Mouse (Mus musculus) midbrain, embryonic 11.5 days (tissue): ENCODE data around the gene Gpr63. TPM values are rescaled to one million over a fixed set of nuclear protein-coding genes. Genes with fewer than 3 reads are reported as not detected.
"Not testable (repeated sequence)": the region's sequence is repeated elsewhere in the genome, so short reads cannot be mapped to it uniquely, and the experiment has no call there.

Experiments
- ATAC-seq: fragments of 200-750 bp; cut with Nextera tagmentation; 2 replicates; pipeline ENCODE4 v1.8.0; 2017; ENCODE audit warnings: moderate TSS enrichment, moderate library complexity; ENCODE audit not compliant: low FRiP score
- DNase-seq: peaks from one replicate; pipeline ENCODE4 v3.0.0; 2015; ENCODE audit warnings: low spot score; ENCODE audit errors: missing footprints
- H3K27ac ChIP-seq: fragments of 300-500 bp; sonication (generic); 2 replicates; pipeline ENCODE4 v1.5.1; 2014; ENCODE audit warnings: low read depth, low read length
- H3K27me3 ChIP-seq: fragments of 300-500 bp; sonication (generic); 2 replicates; pipeline ENCODE4 v1.6.1; 2014; ENCODE audit warnings: mild to moderate bottlenecking, low read length, moderate library complexity, mixed read lengths; ENCODE audit not compliant: control insufficient read depth, insufficient read depth
- H3K36me3 ChIP-seq: fragments of 300-500 bp; sonication (generic); 2 replicates; pipeline ENCODE4 v1.6.1; 2014; ENCODE audit warnings: mild to moderate bottlenecking, low read length, moderate library complexity, mixed read lengths; ENCODE audit not compliant: control insufficient read depth, insufficient read depth
- H3K4me1 ChIP-seq: fragments of 300-500 bp; sonication (generic); 2 replicates; pipeline ENCODE4 v1.6.1; 2014; ENCODE audit warnings: low read length; ENCODE audit not compliant: control insufficient read depth, insufficient read depth
- H3K4me2 ChIP-seq: fragments of 300-500 bp; sonication (generic); 2 replicates; pipeline ENCODE4 v1.6.1; 2014; ENCODE audit warnings: mild to moderate bottlenecking, moderate library complexity
- H3K4me3 ChIP-seq: fragments of 300-500 bp; sonication (generic); 2 replicates; pipeline ENCODE4 v1.5.1; 2014; ENCODE audit warnings: low read depth, low read length
- H3K9ac ChIP-seq: fragments of 300-500 bp; sonication (generic); 2 replicates; pipeline ENCODE4 v1.6.1; 2014; ENCODE audit warnings: low read length
- H3K9me3 ChIP-seq: fragments of 300-500 bp; sonication (generic); 2 replicates; pipeline ENCODE4 v1.6.1; 2016; ENCODE audit warnings: low read length; ENCODE audit not compliant: control insufficient read depth
- WGBS: fragments of 180-500 bp; shearing (Covaris S2); extraction: QIAGEN DNeasy Blood & Tissue Kit; methylation state at CpG from one replicate; pipeline ENCODE4 v1.1.7; 2014; 5-methylcytosine and 5-hydroxymethylcytosine counted together
- polyA plus RNA-seq: library from polyadenylated mRNA; unstranded; fragments of >200 nt; fragmentation: Nextera tagmentation; extraction: Ambion mirVana; gene quantifications from 2 replicates; pipeline ENCODE4 v1.2.1, GENCODE M21; 2014

Gene Gpr63
- polyA plus RNA-seq, 1 experiment from 2014 or later: 2.3 TPM

- Histone ChIP-seq H3K36me3 (no peaks in the 10 kb centered on the region), H3K4me3 (no peak overlapping the region), H3K27ac (no peak overlapping the region), H3K9me3 (no peaks in the 10 kb centered on the region), H3K4me1 (no peaks in the 10 kb centered on the region), H3K4me2 (no peak overlapping the region), H3K9ac (no peak overlapping the region), H3K27me3 (no peaks in the 10 kb centered on the region)
- ATAC-seq (no peak), DNase-seq (no peak)
- WGBS: 75% methylated on average over 4 of the region's 4 CpGs
Observed at GRCm38 (mm10) chr4:25029875-25030274, 63.7 kb downstream of the Gpr63 start.

- ATAC-seq (0 out of 2 replicates have a peak, but pooled peaks have one; percentile 27), DNase-seq (no peak)
- Histone ChIP-seq H3K4me3 (no peak overlapping the region), H3K36me3 (no peaks in the 10 kb centered on the region), H3K27me3 (no peaks in the 10 kb centered on the region), H3K27ac (no peak overlapping the region), H3K4me2 (no peak overlapping the region), H3K4me1 (no peaks in the 10 kb centered on the region), H3K9me3 (no peaks in the 10 kb centered on the region), H3K9ac (no peak overlapping the region)
- 30% methylated on average over 6 of the region's 6 CpGs for WGBS
Observed at GRCm38 (mm10) chr4:25035158-25035791, 69.1 kb downstream of the Gpr63 start.

- no peaks in the 10 kb centered on the region for H3K27me3 ChIP-seq
- no peaks in the 10 kb centered on the region for H3K4me1 ChIP-seq
- H3K4me2 ChIP-seq: no peak overlapping the region
- H3K36me3 ChIP-seq: no peaks in the 10 kb centered on the region
- WGBS: 76% methylated on average over 2 of the region's 2 CpGs
- H3K9ac ChIP-seq: no peak overlapping the region
- DNase-seq (no peak), ATAC-seq (no peak)
- no peak overlapping the region for H3K4me3 ChIP-seq
- H3K27ac ChIP-seq: no peak overlapping the region
- H3K9me3 ChIP-seq: no peaks in the 10 kb centered on the region
Observed at GRCm38 (mm10) chr4:25035806-25036205, 69.6 kb downstream of the Gpr63 start.

GRCm38 (mm10) chr4:25037260-25037659 is 71.1 kb downstream of the Gpr63 start:
- H3K27me3 ChIP-seq: no peaks in the 10 kb centered on the region
- no peak overlapping the region for H3K9ac ChIP-seq
- no peaks in the 10 kb centered on the region for H3K4me1 ChIP-seq
- 83% methylated on average over 2 of the region's 2 CpGs for WGBS
- no peak for ATAC-seq
- no peaks in the 10 kb centered on the region for H3K9me3 ChIP-seq
- H3K27ac ChIP-seq: no peak overlapping the region
- H3K4me2 ChIP-seq: no peak overlapping the region
- DNase-seq: no peak
- no peak overlapping the region for H3K4me3 ChIP-seq
- no peaks in the 10 kb centered on the region for H3K36me3 ChIP-seq

- not testable (repeated sequence) for H3K4me3 ChIP-seq, H3K4me2 ChIP-seq, H3K9me3 ChIP-seq, H3K9ac ChIP-seq, H3K27me3 ChIP-seq, H3K36me3 ChIP-seq, H3K27ac ChIP-seq, H3K4me1 ChIP-seq, ATAC-seq, DNase-seq
- 68% methylated on average over 1 of the region's 1 CpGs for WGBS
Observed at GRCm38 (mm10) chr4:25055541-25055940, 89.3 kb downstream of the Gpr63 start.

Other genes starting within 250 kb of the Gpr63 start
- 5.8 and 6.4 TPM in 2 replicates for gene Klhl32, start 115.3 kb upstream of the Gpr63 start, polyA plus RNA-seq
- 69.6 and 79.0 TPM in 2 replicates for gene Ndufaf4, start 68.3 kb upstream of the Gpr63 start, polyA plus RNA-seq